8 mouse cellular contexts compared by ENCODE assay signal in the genomic region with DNA sequence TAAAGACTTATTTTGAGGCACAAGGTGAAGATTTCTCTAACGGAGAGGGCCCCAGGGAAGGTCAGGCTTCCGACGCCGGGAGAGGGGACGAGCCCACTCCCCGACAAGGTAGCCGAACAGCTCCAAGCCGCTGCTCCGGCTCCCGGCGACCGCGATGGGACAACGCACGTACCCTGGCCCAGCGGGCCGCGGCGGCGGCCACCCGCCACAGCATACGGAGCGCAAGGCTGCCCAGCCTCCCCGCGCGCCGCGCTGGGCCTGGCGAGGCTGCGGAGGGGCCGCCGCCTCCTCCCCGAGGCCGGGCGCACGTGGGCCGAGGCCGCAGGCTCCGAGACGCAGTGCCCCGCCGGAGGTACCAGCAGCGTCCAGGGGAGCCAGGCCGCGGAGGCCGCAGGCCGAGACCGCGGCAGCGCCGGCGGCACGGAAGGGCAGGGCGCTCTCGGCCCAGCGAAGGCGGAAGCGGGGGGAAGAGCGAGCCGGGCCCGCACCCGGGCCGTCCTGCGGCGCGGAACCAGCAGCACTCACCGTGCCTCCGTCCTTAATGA. TPM values are rescaled to one million over a fixed set of nuclear protein-coding genes. Genes with fewer than 3 reads are reported as not detected.
DNase-seq lines count a peak whose midpoint lies in the region; ATAC-seq and TF ChIP-seq lines count a peak whose summit lies in the region.

No protein-coding gene starts in this region.

- no peaks in the 10 kb centered on the region for H3K36me3 ChIP-seq in neural tube, embryonic 11.5 days (ENCODE audit: control insufficient read depth, insufficient read depth, low read length)
- no peaks in the 10 kb centered on the region for H3K36me3 ChIP-seq in forebrain, postnatal 0 days (ENCODE audit: insufficient read depth)
- H3K36me3 ChIP-seq in midbrain, embryonic 15.5 days (replicated peaks), result no peaks in the 10 kb centered on the region

- peaks cover 7% of the 10 kb centered on the region; the same call in 1 of the 2 replicates for H3K4me1 ChIP-seq in neural tube, embryonic 11.5 days (ENCODE audit: control insufficient read depth, insufficient read depth, low read length)
- peaks cover 7% of the 10 kb centered on the region; the same call in 1 of the 2 replicates for H3K4me1 ChIP-seq in forebrain, postnatal 0 days (ENCODE audit: insufficient read depth)
- peaks cover 30% of the 10 kb centered on the region for H3K4me1 ChIP-seq in midbrain, embryonic 15.5 days

- H3K27me3 ChIP-seq in neural tube, embryonic 11.5 days (ENCODE audit: control insufficient read depth, insufficient read depth, low read length), result no peaks in the 10 kb centered on the region
- H3K27me3 ChIP-seq in forebrain, postnatal 0 days (ENCODE audit: insufficient read depth, low read length), result no peaks in the 10 kb centered on the region
- no peaks in the 10 kb centered on the region for H3K27me3 ChIP-seq in midbrain, embryonic 15.5 days (replicated peaks)

- H3K4me2 ChIP-seq in neural tube, embryonic 11.5 days (ENCODE audit: low read depth), result peak overlapping the region; percentile 72
- peak overlapping the region; percentile 69 for H3K4me2 ChIP-seq in forebrain, postnatal 0 days (ENCODE audit: low read depth)
- H3K4me2 ChIP-seq in midbrain, embryonic 15.5 days, result peak overlapping the region; percentile 68

- WGBS in neural tube, embryonic 11.5 days, result under 1% methylated on average over 67 of the region's 68 CpGs
- whole genome bisulfite sequencing in forebrain, postnatal 0 days, result 4% methylated on average over 64 of the region's 68 CpGs
- WGBS in midbrain, embryonic 15.5 days, result under 1% methylated on average over 61 of the region's 68 CpGs

- peak; percentile 44 for DNase-seq in cerebellum, adult 8-10 months
- no peak for DNase-seq in cerebellum, adult 11 months
- DNase-seq in neural tube, embryonic 11.5 days (ENCODE audit: low spot score), result peak; percentile 76
- DNase-seq in neural tube, embryonic 10.5 days (ENCODE audit: extremely low spot score, low spot score), result no peak
- no peak for DNase-seq in forebrain, postnatal 0 days
- peak in 1 of 2 experiments; percentile 61 for DNase-seq in left cerebral cortex, adult 2 months (ENCODE audit: extremely low spot score in 1 of 2, low spot score in 2 of 2)
- no peak for DNase-seq in spleen, postnatal 36 days (ENCODE audit: low spot score in 2 of 2)

- peak; percentile 82 for ATAC-seq in neural tube, embryonic 11.5 days (ENCODE audit: insufficient read depth, low FRiP score, low TSS enrichment)
- ATAC-seq in forebrain, postnatal 0 days, result peak; percentile 81
- peak; percentile 91 for ATAC-seq in midbrain, embryonic 15.5 days (replicated peaks)

- peak overlapping the region; percentile 97 for H3K4me3 ChIP-seq in neural tube, embryonic 11.5 days (ENCODE audit: low read depth, low read length)
- peak overlapping the region; percentile 91 for H3K4me3 ChIP-seq in forebrain, postnatal 0 days (ENCODE audit: low read depth, low read length)
- peak overlapping the region; percentile 84 for H3K4me3 ChIP-seq in left cerebral cortex, adult 2 months
- H3K4me3 ChIP-seq in midbrain, embryonic 15.5 days, result peak overlapping the region; percentile 58

- intact Hi-C loops in left cerebral cortex, adult 2 months (cut with DNase I), result loop anchor here (1.0 to 10.0 kb wide), 3 partner anchors 50 to 657 kb away; partner anchors contain the start of genes Extl2, Sass6, Slc30a7 and Slc35a3

- H3K9me3 ChIP-seq in neural tube, embryonic 11.5 days (ENCODE audit: control insufficient read depth, low read length), result no peaks in the 10 kb centered on the region
- no peaks in the 10 kb centered on the region for H3K9me3 ChIP-seq in forebrain, postnatal 0 days (ENCODE audit: low read length)
- no peaks in the 10 kb centered on the region for H3K9me3 ChIP-seq in midbrain, embryonic 15.5 days

- peak overlapping the region; percentile 93 for H3K27ac ChIP-seq in neural tube, embryonic 11.5 days (ENCODE audit: low read depth, low read length)
- peak overlapping the region; percentile 91 for H3K27ac ChIP-seq in forebrain, postnatal 0 days (ENCODE audit: low read depth, low read length)
- peak overlapping the region; percentile 96 for H3K27ac ChIP-seq in left cerebral cortex, adult 2 months
- peak overlapping the region; percentile 93 for H3K27ac ChIP-seq in midbrain, embryonic 15.5 days

- peak overlapping the region; percentile 96 for H3K9ac ChIP-seq in neural tube, embryonic 11.5 days (ENCODE audit: low read length)
- H3K9ac ChIP-seq in forebrain, postnatal 0 days, result peak overlapping the region; percentile 93
- H3K9ac ChIP-seq in midbrain, embryonic 15.5 days, result peak overlapping the region; percentile 73

- no peak for TF ChIP-seq CTCF in forebrain, postnatal 0 days (IDR thresholded peaks at IDR 0.05; ENCODE audit: low read depth)
- no peak for TF ChIP-seq CTCF in left cerebral cortex, adult 2 months (IDR thresholded peaks at IDR 0.05)

RNA-seq across cellular contexts. Expression of gene Mfsd14a, which starts 0.5 kb away (rescaled TPM):
- polyA plus RNA-seq in neural tube, embryonic 11.5 days (2014; fragmentation: Nextera tagmentation; extraction: Ambion mirVana), result 79.9 and 81.1 TPM in 2 replicates
- 57.6 and 58.6 TPM in 2 replicates for total RNA-seq in forebrain, postnatal 0 days (2014; rRNA removed)
- polyA plus RNA-seq in forebrain, postnatal 0 days (2015; fragmentation: Nextera tagmentation; extraction: Ambion mirVana), result 46.6 and 51.7 TPM in 2 replicates
- total RNA-seq in left cerebral cortex, adult 2 months (2021), result 10 to 100 TPM; 55.1 to 57.3 TPM
- 62.9 and 64.0 TPM in 2 replicates for polyA plus RNA-seq in midbrain, embryonic 15.5 days (2015; fragmentation: Nextera tagmentation; extraction: Ambion mirVana)

RNA-seq across cellular contexts. Expression of gene Gm43191, which starts 19.1 kb away (rescaled TPM):
- polyA plus RNA-seq in neural tube, embryonic 11.5 days (2014; fragmentation: Nextera tagmentation; extraction: Ambion mirVana), result not detected in 2 replicates
- total RNA-seq in forebrain, postnatal 0 days (2014; rRNA removed), result not detected in 2 replicates
- polyA plus RNA-seq in forebrain, postnatal 0 days (2015; fragmentation: Nextera tagmentation; extraction: Ambion mirVana), result not detected in 2 replicates
- total RNA-seq in left cerebral cortex, adult 2 months (2021), result under 1 TPM in 1 of 2 experiments, not detected in 1; 0.56 TPM
- not detected in 2 replicates for polyA plus RNA-seq in midbrain, embryonic 15.5 days (2015; fragmentation: Nextera tagmentation; extraction: Ambion mirVana)

RNA-seq across cellular contexts. Expression of gene Trmt13, which starts 47.6 kb away (rescaled TPM):
- 18.8 and 23.4 TPM in 2 replicates for polyA plus RNA-seq in neural tube, embryonic 11.5 days (2014; fragmentation: Nextera tagmentation; extraction: Ambion mirVana)
- total RNA-seq in forebrain, postnatal 0 days (2014; rRNA removed), result 13.5 and 21.0 TPM in 2 replicates
- 10.3 and 14.4 TPM in 2 replicates for polyA plus RNA-seq in forebrain, postnatal 0 days (2015; fragmentation: Nextera tagmentation; extraction: Ambion mirVana)
- total RNA-seq in left cerebral cortex, adult 2 months (2021), result 10 to 100 TPM; 17.4 to 19.4 TPM
- polyA plus RNA-seq in midbrain, embryonic 15.5 days (2015; fragmentation: Nextera tagmentation; extraction: Ambion mirVana), result 23.9 and 31.3 TPM in 2 replicates

RNA-seq across cellular contexts. Expression of gene Slc35a3, which starts 50.7 kb away (rescaled TPM):
- polyA plus RNA-seq in neural tube, embryonic 11.5 days (2014; fragmentation: Nextera tagmentation; extraction: Ambion mirVana), result 8.8 and 8.9 TPM in 2 replicates
- total RNA-seq in forebrain, postnatal 0 days (2014; rRNA removed), result 14.1 and 21.9 TPM in 2 replicates
- 3.7 and 4.8 TPM in 2 replicates for polyA plus RNA-seq in forebrain, postnatal 0 days (2015; fragmentation: Nextera tagmentation; extraction: Ambion mirVana)
- 10 to 100 TPM; 15.7 to 17.7 TPM for total RNA-seq in left cerebral cortex, adult 2 months (2021)
- 8.1 and 8.5 TPM in 2 replicates for polyA plus RNA-seq in midbrain, embryonic 15.5 days (2015; fragmentation: Nextera tagmentation; extraction: Ambion mirVana)

Comparison
In these comparisons a context has a peak if more than half of its experiments do, and no peak if none do; other contexts are left out.
1. DNase-seq: peak in cerebellum, adult 8-10 months (single experiment) and neural tube, embryonic 11.5 days (single experiment); none in cerebellum, adult 11 months (single experiment), neural tube, embryonic 10.5 days (single experiment), forebrain, postnatal 0 days (single experiment) and spleen, postnatal 36 days (0 of 2).
2. Peak in every context shown above with its lines, with median percentiles within 50 percentile points of each other: ATAC-seq, H3K27ac ChIP-seq, H3K4me2 ChIP-seq, H3K4me3 ChIP-seq and H3K9ac ChIP-seq.